Mouse (Mus musculus): ENCODE results near the gene Lpcat2.

DNA sequence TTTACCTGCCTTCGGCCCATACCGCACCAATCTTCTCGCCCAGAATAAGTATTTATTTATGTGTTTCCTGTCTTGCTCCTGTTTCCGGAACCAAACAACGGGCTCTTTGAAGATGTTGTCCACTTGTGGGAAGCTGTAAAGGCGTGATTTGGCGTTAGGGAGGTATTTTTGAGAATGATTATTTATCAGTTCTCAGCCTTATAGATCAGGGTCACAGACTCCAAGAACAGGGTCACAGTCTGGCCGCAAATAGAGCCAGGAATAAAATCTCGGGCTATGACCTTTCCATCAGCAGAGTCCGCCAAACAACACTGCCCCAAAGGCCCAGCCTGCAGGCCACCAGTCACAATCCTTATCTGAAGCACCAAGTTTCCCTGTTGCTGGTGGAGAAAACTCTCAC, 104.6 kb downstream of the Lpcat2 start, which contains the start of gene Slc6a2:
- no peak for TF ChIP-seq POLR2A (IDR thresholded peaks at IDR 0.05; ENCODE audit: extremely low read depth, insufficient read depth, low read length)
- no peak for TF ChIP-seq CTCF (IDR thresholded peaks at IDR 0.05; ENCODE audit: low read depth, low read length)
